In genomic region chr13:43709529-43709928, GRCm38 (mm10) we compare ENCODE assay signal across 23 mouse cellular contexts.
"Had no signal": no experiment of that assay in that cellular context is flagged by ENCODE, and none has a peak within 500 bp of the region (broad histone marks: within the 10 kb centered on the region; RNA-seq: fewer than 3 reads in every experiment).

No protein-coding gene starts in this region.

- H3K4me3 ChIP-seq: layer of hippocampus, adult 2 months; limb, embryonic 10.5 days; limb, embryonic 13.5 days; liver, embryonic 12.5 days; liver, embryonic 15.5 days; lung, embryonic 15.5 days; megakaryocyte, embryonic 14.5 days; midbrain, embryonic 10.5 days; midbrain, embryonic 13.5 days; myocyte; neural tube, embryonic 13.5 days had no signal

- DNase-seq: kidney, postnatal 25 days; layer of hippocampus, adult 9-11 months; liver; lung, adult 18-20 months; lung, postnatal 10 days; lung, postnatal 36 days; retina, postnatal 1 day; right cerebral cortex, postnatal 25 days; thymus, adult 18-20 months; thymus, postnatal 14 days; thymus, postnatal 4 days had no signal

- H3K36me3 ChIP-seq: limb, embryonic 10.5 days; limb, embryonic 13.5 days; liver, embryonic 12.5 days; liver, embryonic 15.5 days; lung, embryonic 15.5 days; midbrain, embryonic 10.5 days; midbrain, embryonic 13.5 days; neural tube, embryonic 13.5 days had no signal

- H3K4me1 ChIP-seq: liver, embryonic 12.5 days; liver, embryonic 15.5 days; lung, embryonic 15.5 days; megakaryocyte, embryonic 14.5 days; midbrain, embryonic 10.5 days; neural tube, embryonic 13.5 days had no signal

- H3K9ac ChIP-seq: limb, embryonic 13.5 days; liver, embryonic 12.5 days; liver, embryonic 15.5 days; lung, embryonic 15.5 days; midbrain, embryonic 13.5 days; neural tube, embryonic 13.5 days had no signal

- H3K4me2 ChIP-seq: limb, embryonic 13.5 days; liver, embryonic 12.5 days; liver, embryonic 15.5 days; lung, embryonic 15.5 days; midbrain, embryonic 13.5 days; neural tube, embryonic 13.5 days had no signal

- H3K27me3 ChIP-seq: limb, embryonic 13.5 days; liver, embryonic 15.5 days; lung, embryonic 15.5 days; midbrain, embryonic 13.5 days; neural tube, embryonic 13.5 days had no signal

- ATAC-seq: liver, embryonic 12.5 days; midbrain, embryonic 13.5 days; midbrain, embryonic 16.5 days had no signal

- H3K27ac ChIP-seq: layer of hippocampus, adult 2 months; limb, embryonic 10.5 days; limb, embryonic 13.5 days; liver, embryonic 12.5 days; liver, embryonic 15.5 days; lung, embryonic 15.5 days; midbrain, embryonic 10.5 days; midbrain, embryonic 13.5 days; neural tube, embryonic 13.5 days had no signal

- H3K9me3 ChIP-seq: limb, embryonic 10.5 days; limb, embryonic 13.5 days; liver, embryonic 12.5 days; liver, embryonic 15.5 days; lung, embryonic 15.5 days; midbrain, embryonic 10.5 days; midbrain, embryonic 13.5 days; neural tube, embryonic 13.5 days had no signal
